Mouse (Mus musculus) ovary, postnatal 10 days (tissue): ENCODE data around the gene H2afz.
A peak's percentile ranks its signal among the peaks of the same experiment; 100 is the strongest.
"Not testable (repeated sequence)": the region's sequence is repeated elsewhere in the genome, so short reads cannot be mapped to it uniquely, and the experiment has no call there.

Source experiments
- DNase-seq: peaks from one replicate; pipeline ENCODE4 v3.0.0; 2022; ENCODE audit warnings: low spot score

Gene H2afz

DNA sequence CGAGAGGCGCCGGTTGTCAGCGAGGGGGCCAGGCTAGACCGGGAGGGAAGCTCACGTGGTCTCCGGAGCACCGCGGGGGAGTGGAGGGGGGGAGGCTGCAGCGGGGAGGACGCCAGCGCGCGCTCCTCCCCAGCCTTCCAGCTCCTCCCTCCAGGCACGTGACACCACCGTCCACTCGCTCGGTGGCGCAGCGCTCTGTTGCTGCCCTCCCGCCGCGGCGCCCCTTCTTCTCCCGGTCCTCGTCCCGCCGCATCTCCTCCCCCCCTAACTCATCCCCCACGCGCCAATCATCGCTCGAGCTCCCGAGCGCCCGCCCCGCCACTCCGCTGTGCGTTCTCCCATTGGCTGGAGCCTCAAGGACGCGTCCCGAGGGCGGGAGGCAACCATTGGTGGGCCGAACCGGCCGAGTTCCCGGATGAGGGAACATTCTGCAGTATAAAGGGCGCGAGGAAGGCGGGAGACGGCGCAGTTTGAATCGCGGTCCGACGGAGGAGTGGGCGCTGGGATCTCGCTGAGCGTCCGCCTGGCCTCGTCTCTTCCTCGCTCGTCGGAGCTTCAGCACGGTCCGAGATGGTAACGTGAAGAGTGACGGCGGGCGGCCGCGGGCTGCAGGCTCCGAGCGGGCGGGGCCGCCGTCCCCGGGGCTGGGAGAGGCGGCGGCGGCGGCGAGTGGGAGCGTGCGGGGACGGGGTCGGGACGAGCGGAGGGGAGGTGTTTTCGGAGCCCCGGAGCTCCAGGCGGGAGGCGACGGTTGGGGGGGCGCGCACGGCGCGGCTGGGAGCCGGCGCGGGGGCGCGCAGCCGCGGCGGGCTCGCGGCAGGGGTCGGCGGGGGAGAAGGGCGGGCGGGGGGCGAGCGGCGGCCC lies at the start of gene H2afz:
H2afz (plus strand) TSS at position 364 of the 864 bp plus-strand sequence.
- DNase-seq, result peak; percentile 98

DNA sequence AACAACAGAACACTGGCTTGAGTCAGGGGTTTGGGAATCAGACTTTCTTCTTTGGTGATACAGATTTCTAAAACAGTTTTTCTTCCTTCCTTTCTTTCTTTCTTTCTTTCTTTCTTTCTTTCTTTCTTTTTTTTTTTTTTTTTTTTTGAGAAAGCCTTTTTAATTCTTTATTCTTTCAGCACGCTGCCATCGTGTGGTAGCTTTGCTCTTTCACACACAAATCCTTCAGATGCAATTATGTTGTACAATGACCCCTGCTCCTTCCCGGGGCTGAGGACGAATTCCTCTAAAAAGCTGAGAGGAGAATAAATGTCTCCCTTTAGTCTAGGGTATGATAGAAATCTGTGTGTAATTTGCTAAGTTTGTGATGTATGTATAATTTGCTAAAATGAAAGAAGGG lies 45.6 kb upstream of the H2afz start:
- no peak for DNase-seq

DNA sequence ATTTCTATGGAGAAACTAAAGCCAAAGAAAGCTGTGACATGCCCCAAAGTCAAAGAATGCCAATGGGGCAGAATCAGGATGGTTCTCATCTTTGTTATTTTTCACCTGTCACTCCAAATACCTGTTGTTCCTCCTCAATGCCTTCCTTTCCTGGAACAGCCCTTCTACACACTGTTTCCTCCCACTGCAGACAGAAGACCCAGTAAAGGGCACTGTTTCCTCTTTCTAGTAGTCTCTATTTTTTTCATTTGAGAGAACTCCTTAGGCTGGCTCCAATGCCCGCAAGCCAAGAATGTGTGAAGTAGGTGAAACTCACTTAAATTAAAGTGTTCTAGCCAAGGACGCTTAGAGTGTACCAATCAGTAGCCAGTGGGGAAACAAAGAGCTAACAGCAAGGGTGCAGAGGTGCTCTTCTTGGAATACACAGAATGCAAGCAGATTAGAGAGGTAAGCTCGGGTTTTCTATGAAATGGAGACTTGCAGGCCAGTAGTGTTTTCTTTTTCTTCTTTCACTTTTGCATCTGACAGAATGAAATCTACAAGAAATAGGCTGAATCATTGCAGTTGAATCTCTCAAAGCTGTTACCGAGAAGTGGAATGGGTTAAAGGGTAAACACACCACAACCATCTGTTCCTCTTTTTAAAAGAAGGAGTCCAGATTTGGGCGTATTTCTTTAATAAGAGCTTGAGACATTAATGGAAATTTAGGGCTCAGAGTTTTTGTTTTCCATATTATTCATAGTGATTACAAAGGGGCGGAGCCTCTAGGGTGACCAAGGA lies 43.4 kb upstream of the H2afz start:
- no peak for DNase-seq

DNA sequence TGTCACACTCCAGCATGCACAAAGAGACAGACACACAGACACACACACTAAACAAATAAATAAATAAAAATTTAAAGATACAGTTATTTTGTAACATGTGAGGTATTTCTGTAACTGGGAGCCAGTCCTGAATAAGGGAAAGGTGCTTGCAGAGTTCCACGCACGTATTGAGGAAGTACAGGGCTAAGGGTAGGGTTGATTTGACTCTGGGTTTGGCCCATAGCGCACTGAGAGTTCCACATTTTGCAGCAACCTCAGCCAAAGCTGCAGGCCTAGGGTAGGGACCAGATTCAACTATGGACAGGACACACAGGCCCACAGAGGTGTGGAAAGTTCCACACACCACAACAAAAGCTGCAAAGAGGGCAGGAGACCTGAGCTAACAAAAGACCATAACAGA lies 41.0 kb upstream of the H2afz start:
- no peak for DNase-seq

DNA sequence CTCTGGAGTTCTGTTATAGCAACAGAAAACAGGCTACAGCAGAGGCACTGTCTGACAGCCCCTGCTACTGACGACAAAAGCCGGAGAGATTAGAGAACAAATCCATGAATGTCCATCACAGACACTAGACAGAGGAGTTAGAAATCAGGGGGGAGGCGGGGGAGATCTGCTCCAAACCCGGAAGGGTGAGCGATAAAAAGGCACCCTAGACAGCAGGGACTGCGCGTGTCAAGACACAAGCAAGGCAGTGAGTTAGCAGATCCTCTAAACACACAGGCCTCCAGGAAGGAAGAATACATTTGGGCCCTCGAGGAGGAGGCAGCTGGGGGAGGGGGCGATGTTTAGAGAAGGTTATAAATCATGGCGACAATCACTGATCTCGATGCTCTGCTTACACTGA lies 36.6 kb upstream of the H2afz start:
- no peak for DNase-seq

DNA sequence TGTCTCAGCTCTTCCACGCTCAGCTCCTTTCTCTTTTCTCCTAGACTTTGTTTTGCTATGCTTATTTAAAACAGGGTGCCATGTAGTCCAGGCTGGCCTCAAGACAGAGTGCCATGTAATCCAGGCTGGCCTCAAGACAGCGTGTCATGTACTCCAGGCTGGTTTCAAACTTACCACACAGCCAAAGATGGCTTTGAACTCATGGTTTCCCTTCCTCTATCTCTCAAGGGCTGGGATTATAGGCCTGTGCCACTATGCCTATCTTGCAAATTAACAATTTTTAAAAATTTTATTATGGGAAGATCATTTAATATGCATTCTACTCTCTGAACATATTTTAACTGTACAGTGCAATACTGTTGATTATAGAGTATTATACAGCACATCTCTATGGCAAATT lies 33.1 kb upstream of the H2afz start:
- no peak for DNase-seq

DNA sequence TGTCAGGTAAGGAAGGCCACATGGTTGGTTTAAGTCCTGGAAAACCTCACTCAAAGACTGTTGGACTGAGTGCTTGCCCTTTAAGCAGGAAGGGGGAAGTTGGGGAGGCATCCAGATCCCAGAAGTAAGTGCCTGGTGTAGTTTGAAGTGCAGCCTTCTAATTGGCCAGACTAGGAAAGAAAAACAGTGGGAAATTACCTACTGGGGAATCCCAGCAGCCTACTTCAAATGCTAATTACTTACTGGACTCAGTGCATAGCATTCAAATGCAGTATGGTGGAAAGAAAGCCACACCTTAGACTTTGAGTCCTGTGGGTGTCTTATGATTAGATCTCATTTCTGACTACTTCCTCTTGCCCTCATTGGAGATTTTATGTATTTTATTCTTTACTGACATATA lies 31.2 kb upstream of the H2afz start:
- no peak for DNase-seq

DNA sequence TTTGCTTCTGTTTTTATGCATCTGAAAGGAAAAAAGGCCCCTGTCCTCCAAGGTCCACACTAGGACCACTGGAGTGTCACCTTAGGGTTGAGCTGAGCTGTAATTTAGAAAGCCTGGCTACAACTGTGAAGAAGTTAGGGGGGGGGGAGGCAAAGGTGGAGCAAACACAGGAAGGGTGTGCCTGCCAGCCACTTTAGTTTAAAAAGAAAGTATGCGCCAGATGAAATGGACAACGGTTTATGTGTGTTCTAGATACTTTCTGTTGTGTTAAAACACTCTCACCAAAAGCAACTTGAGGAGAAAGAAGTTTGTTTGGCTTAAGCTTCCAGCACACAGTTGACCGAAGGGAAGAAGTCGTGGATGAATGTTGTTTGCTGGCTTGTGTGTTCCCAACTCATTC lies 30.6 kb upstream of the H2afz start:
- no peak for DNase-seq

DNA sequence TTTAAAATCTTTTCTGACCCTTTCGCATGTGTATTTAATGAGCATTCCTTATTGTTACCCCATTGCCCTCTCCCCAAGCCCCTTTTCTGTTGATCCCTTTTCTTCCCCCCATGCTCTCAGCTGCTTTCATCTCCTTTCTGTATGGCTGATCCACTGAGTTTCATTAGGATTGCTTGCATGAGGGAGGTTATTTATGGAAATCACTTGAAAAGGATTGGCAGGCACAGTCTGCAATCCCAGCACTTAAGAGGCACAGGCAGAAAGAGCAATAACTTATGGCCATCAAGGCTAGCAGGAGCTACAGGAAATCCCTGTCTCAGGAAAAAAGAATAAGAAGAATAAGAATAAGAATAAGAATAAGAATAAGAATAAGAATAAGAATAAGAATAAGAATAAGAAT lies 27.7 kb upstream of the H2afz start:
- no peak for DNase-seq

DNA sequence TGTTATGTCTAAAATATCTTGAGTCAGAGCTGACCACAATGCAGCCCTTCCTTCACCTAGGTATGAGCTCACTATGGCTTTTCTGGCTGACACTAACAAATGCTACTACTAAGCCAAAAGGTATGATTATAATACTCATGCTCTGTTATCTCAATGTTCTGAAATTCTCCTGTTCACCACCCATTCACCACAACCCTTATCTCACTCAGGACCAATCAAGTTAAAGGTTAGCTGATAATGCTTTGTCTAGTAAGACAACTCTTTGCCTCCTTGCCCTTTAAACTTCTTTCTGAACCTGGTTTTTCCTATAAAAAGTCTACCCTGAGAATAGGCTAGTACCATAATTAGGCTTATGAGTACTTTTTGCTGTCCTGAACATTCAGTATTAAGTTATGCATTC lies 26.1 kb upstream of the H2afz start:
- DNase-seq, result no peak

DNA sequence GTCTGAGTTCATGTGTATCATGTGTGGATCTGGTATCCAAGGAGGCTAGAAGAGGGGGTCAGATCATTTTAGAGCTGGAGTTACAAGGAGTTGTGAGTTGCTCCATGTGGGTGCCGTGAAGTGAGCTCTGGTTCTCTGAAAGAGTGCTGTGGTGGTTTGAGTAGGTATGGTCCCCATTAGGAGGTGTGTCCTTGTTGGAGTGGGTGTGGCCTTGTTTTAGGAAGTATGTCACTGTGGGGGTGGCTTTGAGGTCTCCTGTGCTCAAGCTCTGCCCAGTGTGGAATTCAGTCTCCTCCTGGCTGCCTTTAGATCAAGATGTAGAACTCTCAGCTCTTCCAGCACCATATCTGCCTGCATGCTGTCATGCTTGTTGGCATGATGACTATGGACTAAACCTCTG lies 21.3 kb upstream of the H2afz start:
- no peak for DNase-seq

DNA sequence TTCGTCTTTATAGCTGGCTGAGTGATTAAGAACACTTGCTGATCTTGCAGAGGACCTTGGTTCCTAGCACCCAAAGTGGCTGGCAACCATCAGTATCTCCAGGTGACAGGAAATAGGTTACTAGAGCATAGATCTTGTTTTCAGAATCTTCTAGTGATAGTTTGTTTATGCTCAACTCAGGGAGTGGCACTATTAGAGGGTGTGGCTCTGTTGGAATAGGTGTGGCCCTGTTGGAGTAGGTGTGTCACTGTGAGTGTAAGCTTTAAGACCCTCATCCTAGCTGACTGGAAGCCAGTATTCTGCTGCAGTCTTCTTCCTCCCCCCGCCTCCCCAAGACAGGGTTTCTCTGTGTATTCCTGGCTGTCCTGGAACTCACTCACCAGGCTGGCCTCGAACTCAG lies 20.0 kb upstream of the H2afz start:
- no peak for DNase-seq

DNA sequence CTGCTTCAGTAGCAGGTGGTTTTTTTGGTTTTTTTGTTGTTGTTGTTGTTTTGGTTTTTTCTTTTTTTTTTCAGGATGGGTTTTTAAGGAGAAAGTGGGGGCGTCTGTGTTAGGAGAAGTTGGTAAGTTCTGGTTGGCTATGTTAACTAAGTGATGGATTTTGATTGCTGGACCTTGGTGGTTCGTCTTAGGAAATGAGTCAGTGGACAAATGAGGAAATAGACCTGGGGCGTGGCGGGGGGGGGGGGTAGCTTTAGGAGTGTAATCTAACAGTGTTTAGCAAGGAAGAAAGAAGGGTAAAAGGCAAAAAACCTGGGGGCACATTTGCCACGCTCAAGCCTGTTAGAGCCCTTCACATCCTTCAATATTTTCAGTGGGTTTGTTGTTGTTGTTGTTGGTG lies 17.7 kb upstream of the H2afz start:
- DNase-seq, result no peak

DNA sequence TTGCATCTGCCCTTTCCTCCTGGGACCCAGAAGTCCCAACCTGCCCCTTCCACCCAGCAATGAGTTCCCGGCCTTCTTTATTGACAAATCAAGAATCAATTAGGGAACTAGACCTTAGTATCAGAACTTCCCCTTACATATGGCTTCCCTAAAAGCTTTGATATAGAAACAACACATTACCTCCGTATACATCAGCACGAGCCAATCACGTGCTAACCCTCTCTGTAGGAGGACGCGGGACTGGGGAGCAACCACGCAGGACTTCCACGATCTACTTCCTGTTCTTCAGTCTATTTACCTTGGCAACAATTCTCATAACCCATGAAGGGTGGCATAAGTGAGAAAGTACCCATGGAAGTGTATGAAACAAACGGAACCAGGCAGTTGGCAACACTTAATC lies 15.9 kb upstream of the H2afz start:
- DNase-seq, result no peak

DNA sequence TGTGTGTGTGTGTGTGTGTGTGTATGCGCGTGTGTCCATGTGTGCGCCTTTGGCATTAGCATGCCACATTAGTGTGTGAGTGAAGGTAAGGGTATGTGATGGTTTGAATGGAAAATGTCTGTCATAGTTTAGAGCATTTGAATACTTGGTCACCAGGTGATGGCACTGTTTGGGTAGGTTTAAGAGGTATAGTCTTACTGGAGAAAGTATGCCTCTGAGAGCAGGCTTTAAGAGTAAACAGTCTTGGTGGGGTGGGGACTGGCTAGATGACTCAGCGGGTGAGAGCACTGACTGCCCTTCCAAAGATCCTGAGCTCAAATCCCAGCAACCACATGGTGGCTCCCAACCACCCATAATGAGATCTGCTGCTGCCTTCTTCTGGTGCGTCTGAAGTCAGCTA lies 14.6 kb upstream of the H2afz start:
- no peak for DNase-seq

DNA sequence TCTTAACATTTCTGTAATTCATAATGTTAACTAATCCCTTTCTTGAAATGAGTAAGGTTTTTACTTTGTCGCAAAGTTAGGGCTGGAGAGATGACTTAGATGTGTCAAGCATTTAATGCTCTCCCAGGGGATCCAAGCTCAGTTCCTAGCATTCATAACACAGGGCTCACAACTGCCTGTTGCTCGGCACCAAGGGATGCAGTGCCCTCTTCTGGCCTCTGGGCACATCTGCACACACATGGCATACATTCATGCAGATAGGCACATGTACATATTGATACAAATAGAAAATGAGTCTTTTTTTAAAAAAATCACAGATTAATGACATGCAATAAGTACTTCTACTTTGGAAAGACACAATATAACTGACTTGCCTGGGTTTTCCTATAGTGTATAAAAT lies 13.1 kb upstream of the H2afz start:
- DNase-seq, result no peak

DNA sequence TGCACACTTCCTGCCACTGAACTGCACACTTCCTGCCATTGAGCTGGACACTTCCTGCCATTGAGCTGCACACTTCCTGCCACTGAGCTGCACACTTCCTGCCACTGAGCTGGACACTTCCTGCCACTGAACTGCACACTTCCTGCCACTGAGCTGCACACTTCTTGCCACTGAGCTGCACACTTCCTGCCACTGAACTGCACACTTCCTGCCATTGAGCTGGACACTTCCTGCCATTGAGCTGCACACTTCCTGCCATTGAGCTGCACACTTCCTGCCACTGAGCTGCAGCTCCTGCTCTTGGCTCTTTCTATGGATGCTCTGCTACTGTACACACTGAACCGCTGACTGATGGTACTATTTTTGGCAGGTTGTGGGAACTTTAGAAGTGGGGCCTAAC lies 11.3 kb upstream of the H2afz start:
- DNase-seq, result not testable (repeated sequence)

DNA sequence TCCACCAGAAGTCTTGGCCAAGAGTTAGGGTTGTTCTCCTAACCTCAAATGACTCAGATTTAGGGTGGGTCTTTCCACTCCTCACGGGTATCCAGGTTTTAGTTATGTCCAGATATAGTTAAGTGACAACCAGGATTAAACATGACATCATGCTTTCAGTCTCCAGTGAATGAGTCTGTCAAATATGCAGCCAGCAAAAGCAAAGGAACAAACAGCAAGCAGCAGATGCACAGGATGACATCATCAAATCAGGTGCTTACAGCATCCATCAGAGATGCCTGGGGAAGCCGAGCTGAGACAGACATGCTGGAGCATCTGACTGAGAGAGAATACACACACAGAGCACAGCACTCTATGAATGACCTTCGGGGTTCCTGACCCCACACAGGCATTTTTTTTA lies 9.0 kb upstream of the H2afz start:
- DNase-seq, result no peak

DNA sequence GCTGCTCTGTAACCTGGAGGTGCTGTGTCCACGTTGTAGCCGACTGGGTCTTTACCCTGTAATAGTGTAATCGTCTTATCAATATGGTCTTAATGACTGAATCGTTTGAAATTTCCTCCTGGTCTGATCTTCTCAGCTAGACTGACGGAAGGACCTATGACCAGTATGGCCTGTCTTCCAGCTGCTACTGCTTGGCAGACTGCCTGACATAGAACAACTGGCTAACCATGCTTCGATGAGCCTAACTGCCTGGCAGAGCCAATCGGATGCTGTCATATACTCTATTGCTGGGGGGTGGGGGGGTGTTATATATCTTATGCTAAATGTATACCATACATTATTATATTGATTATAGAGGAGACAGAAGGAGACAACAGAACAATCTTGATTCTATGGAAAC lies 8.2 kb upstream of the H2afz start:
- DNase-seq, result no peak

DNA sequence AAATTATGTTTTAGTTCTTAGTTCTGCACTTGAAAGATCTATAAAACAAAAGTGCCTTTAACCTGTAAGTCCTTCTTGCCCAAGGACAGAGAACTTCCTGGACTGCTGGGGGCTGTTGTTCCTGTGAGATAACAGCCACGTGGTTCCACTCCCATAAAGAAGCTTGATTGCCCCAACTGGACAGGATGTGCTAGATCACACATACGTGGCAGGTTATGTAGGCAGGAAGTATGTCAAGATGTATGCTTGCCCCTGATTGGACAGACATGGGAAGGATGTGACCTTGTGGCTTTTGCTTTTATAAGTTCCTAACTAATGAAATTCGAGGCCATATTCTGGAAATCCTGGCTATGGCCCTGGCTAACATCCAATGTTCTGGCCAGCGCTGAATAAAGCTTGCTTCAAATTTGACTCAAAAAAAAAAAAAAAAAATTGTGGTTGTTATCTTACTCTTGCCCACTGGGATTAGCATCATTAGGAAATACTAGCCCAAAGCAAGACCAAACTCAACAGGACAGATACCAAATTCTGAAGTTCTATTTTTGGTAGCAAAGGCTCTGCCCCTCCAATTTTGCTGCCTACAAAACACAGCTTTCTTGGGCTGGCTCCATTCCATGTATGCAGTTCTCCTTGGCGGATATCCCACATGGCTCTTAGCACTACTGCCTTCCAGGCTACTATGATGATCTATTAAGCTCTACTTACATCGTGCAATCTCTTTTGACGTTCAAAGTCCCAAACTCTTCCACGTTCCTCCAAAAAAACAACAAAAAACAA lies 3.7 kb upstream of the H2afz start:
- no peak for DNase-seq

DNA sequence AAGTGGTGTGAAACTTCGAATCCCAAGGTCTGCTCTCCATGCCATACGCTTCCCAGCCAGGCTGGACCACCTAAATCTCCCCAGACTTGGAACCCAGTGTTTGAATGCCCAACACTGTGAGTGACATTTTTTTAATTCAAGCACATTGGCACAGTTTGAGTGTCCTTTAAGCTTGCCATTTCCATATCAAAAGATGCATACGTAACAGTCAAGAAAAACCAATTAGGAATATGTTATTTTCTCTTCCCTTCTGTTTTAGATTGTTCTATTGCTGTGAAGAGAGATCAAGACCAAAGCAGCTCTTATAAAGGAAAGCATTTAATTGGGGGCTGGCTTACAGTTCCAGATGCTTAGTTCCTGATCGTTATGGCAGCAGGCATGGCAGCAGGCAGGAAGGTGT lies 2.9 kb upstream of the H2afz start:
- DNase-seq, result no peak

DNA sequence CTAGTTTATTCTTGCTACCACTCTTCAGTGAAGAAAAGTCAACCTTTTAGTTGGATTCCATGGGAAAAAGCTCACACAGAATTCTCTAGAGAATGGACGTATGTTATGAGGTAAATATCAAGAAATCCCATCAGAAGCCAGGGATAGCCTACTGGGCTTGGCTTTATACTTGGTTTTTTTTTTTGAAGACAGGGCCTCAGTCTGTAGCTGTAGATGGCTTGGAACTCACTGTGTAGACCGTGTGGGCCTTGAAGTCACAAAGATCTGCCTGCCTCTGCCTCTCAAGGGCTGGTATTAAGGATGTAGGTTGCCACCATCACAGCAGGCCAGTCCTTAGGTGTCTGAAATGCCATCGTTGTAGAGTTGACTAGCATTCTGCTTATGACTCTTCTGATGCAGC lies 1.7 kb upstream of the H2afz start:
- DNase-seq, result no peak
